Mouse (Mus musculus): ENCODE results near the gene Sncb. TPM values are rescaled to one million over a fixed set of nuclear protein-coding genes. Genes with fewer than 3 reads are reported as not detected.

Sncb gene
- 1.0 and 1.6 TPM in 2 replicates for polyA plus RNA-seq (2012; rRNA removed)

DNA sequence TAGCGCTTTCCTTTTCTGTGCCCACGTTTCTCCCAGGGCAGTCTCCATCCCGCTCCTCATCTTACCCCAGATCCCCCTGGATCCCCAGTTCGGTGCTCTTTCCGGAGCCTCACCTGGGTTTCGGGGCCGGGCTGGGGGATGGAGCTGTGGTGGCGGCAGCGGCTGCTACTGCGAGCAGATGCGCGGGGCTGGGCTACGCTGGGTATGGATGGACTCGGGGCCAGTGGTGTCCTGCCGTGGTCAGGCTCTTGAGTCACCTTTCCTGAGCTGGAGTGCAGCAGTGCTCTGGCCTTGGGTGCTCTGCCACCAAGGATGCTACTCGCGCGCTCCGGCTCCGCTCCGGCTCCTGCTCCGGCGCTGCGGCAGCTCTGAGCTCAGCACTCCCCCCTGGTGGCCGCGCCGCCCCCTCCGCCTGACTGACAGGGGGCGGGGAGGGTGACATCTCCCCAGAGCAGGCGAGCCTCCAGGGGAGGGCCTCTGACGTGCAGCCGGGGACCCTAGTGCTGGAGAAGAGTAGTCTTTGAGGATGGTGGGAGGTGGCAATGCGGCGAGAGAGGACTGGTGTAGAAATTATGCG, at the start of gene Sncb:
Sncb (minus strand) TSS at position 404 of the 577 bp plus-strand sequence.

DNA sequence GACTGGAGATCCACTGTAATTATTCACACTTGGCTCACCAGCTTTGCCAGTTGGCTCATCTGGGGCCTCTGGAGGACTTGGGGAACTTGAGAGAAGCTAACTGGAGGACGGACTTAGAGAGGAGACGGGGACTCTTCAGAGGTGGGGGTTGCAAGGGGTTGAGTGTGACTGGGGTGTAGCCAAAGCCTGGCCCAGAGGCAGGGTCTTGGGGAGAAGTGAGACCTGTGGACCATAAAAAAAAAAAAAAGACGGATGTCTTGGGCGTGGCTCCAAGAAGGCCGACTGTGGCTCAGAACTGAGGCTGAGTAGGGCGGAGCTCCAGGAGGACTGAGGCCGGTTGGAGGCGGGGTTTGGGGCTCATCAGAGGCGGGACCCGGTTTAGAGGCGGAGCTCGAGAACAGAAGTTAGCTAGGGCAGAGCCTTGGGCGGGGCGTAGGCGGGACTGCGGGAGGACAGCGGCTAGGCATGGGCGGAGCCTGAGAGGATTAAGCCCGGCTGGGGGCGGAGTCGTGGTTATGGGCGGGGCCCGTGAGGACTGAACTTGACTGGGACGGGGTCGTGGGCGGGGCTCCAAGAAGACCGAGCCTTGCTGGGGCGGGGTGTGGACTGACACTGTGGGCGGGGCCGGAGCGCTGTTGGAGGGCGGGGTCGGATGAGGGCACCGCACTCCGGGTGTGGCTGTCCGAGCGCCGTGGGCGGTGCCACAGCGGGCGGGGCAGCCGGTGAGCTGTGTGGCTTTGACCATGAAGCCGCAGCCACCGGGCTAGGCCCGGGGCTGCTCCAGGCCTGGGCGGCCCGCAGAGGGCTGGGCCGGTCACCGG, 22.6 kb upstream of the Sncb start, which contains the start of gene Tspan17:
Tspan17 (plus strand) TSS at position 638 of the 821 bp plus-strand sequence.

DNA sequence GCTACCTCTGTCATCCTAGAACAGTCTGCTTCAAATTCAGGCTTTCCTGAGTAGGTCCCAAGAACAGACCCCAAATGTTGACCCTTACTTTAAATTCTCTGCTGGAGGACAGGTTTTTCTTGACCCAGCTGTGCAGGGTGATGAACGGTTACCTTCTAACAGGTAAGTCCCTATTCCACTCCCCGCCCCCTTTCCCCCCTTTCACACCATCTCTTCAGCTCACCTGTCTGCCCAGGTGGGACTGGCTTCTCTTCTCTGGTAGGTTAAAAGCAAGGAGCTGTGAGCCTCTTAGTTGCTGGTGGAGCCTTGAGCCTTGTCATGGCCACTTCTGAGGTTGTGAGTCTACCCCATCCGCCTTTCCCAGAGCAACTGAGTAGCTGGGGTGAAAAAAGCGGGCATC, 17.3 kb upstream of the Sncb start, which contains the start of gene Eif4e1b:
Eif4e1b (plus strand) TSS at position 301 of the 400 bp plus-strand sequence.

DNA sequence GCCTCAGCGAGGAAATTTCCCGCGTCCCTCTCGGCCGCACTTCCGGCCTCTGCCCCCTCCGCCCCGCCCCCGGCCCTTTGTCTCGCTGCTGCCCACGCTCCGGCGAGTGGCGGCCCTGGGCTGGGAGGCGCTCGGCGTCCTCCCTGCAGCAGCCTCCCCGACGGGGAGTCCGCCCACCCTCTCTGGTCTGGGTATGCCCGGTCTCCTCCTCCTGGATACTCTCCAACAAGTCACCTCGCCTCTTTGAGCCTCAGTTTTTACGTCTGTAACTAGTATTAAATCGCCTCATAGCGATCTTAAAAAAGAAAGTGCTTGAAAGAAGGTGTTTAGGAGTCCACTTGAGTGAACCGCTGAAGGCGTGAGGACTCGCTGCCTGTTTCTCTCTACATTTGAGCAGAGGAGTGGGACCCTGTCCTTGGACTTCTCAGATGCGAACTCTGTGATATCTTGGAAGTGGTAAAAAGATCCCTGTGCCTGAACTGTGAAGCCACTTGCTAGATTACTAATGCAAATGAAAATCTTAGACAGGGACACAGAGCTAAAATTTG, 16.5 kb downstream of the Sncb start, which contains the start of gene Gprin1:
Gprin1 (minus strand) TSS at position 11 of the 548 bp plus-strand sequence.

Other genes starting within 250 kb of the Sncb start
- gene 4833439L19Rik, start 201.2 kb downstream of the Sncb start, polyA plus RNA-seq (2012; rRNA removed), result 45.2 and 45.4 TPM in 2 replicates
- 6.0 and 9.4 TPM in 2 replicates for gene Arl10, start 191.6 kb downstream of the Sncb start, polyA plus RNA-seq (2012; rRNA removed)
- gene Nop16, start 176.5 kb downstream of the Sncb start, polyA plus RNA-seq (2012; rRNA removed), result 1.2 and 1.5 TPM in 2 replicates
- 103 and 105 TPM in 2 replicates for gene Higd2a, start 176.4 kb downstream of the Sncb start, polyA plus RNA-seq (2012; rRNA removed)
- 76.8 and 94.8 TPM in 2 replicates for gene Cltb, start 155.3 kb downstream of the Sncb start, polyA plus RNA-seq (2012; rRNA removed)
- 6.0 and 8.2 TPM in 2 replicates for gene Faf2, start 144.8 kb downstream of the Sncb start, polyA plus RNA-seq (2012; rRNA removed)
- gene Rnf44, start 72.7 kb downstream of the Sncb start, polyA plus RNA-seq (2012; rRNA removed), result 121 and 131 TPM in 2 replicates
- gene Cdhr2, start 65.1 kb downstream of the Sncb start, polyA plus RNA-seq (2012; rRNA removed), result 1.3 TPM in 2 replicates
- 0.17 and 0.40 TPM in 2 replicates for gene Gprin1, start 16.7 kb downstream of the Sncb start, polyA plus RNA-seq (2012; rRNA removed)
- gene Eif4e1b, start 17.4 kb upstream of the Sncb start, polyA plus RNA-seq (2012; rRNA removed), result not detected in 2 replicates
- gene Tspan17, start 22.8 kb upstream of the Sncb start, polyA plus RNA-seq (2012; rRNA removed), result 7.5 and 9.4 TPM in 2 replicates
- gene Unc5a, start 182.8 kb upstream of the Sncb start, polyA plus RNA-seq (2012; rRNA removed), result 3.4 and 3.9 TPM in 2 replicates

All from stomach, adult 2 months (tissue).